Mouse (Mus musculus): ENCODE results near the gene Acot2.
A peak's percentile ranks its signal among the peaks of the same experiment; 100 is the strongest.

DNA sequence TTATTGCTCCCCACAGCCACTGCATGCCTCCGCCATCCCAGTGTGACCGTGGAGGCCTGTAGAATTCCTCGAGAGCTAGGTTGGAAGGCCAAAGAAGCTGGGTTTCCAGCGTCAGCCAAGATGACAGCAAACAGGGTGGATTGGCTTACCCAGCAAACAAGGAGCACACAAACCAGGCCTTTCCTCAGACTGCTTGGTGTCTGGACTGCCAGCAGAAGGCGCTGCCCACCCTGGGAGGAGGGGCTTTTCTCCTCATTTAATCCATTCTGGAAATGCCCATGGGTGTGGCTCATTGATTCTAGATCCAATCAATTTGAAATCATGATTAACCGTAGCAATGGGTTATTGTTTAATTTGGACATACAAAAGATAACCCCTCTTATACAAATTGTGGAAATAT lies 25.5 kb downstream of the Acot2 start:
- TF ChIP-seq EP300 (IDR thresholded peaks at IDR 0.05; ENCODE audit: low read depth), result no peak
- TF ChIP-seq CTCF (IDR thresholded peaks at IDR 0.05; ENCODE audit: low read depth), result peak; percentile 32
